Comparison of ENCODE assay signal across 14 mouse cellular contexts in genomic region chr5:7073936-7074631, GRCm38 (mm10).
A peak's percentile ranks its signal among the peaks of the same experiment; 100 is the strongest.
DNase-seq lines count a peak whose midpoint lies in the region; ATAC-seq lines count a peak whose summit lies in the region.
"Had no signal": no experiment of that assay in that cellular context is flagged by ENCODE, and none has a peak within 500 bp of the region (broad histone marks: within the 10 kb centered on the region; RNA-seq: fewer than 3 reads in every experiment).

No protein-coding gene starts in this region.

- H3K9ac ChIP-seq in hindbrain, embryonic 14.5 days, result no peak overlapping the region
- no peak overlapping the region for H3K9ac ChIP-seq in neural tube, embryonic 14.5 days (replicated peaks; ENCODE audit: low read depth, low read length)

- H3K4me3 ChIP-seq in hindbrain, embryonic 14.5 days (replicated peaks; ENCODE audit: low read length), result no peak overlapping the region
- H3K4me3 ChIP-seq in neural tube, embryonic 14.5 days (ENCODE audit: low read depth, low read length), result no peak overlapping the region

- no peaks in the 10 kb centered on the region for H3K36me3 ChIP-seq in hindbrain, embryonic 14.5 days (replicated peaks; ENCODE audit: control insufficient read depth, insufficient read depth)
- no peaks in the 10 kb centered on the region for H3K36me3 ChIP-seq in neural tube, embryonic 14.5 days (ENCODE audit: control insufficient read depth, insufficient read depth, low read length)

- no peaks in the 10 kb centered on the region for H3K9me3 ChIP-seq in hindbrain, embryonic 14.5 days (ENCODE audit: control insufficient read depth, low read length)
- H3K9me3 ChIP-seq in neural tube, embryonic 14.5 days (ENCODE audit: control insufficient read depth, low read length), result no peaks in the 10 kb centered on the region

- 17% methylated on average over 1 of the region's 1 CpGs for WGBS in hindbrain, embryonic 14.5 days
- WGBS in neural tube, embryonic 14.5 days, result 16% methylated on average over 1 of the region's 1 CpGs

- DNase-seq in layer of hippocampus, adult 9-11 months, result peak; percentile 5
- DNase-seq in layer of hippocampus, postnatal 36 days, result no peak
- peak; percentile 29 for DNase-seq in embryo, embryonic 10 days (ENCODE audit: low spot score)
- DNase-seq in hindbrain, embryonic 14.5 days (ENCODE audit: low spot score), result no peak
- no peak for DNase-seq in Muller cell, postnatal 12 days (ENCODE audit: inconsistent ontology term)
- DNase-seq in layer of hippocampus, postnatal 25 days (ENCODE audit: extremely low spot score in 1 of 2, low spot score in 1 of 2), result no peak
- DNase-seq: cerebellum, adult 2 months; heart, postnatal 14 days; kidney, postnatal 4 days; left cerebral cortex, postnatal 4 days; lung, adult 18-20 months; thymus, adult 2 months had no signal

- 0 out of 2 replicates have a peak, but pooled peaks have one; percentile 46 for ATAC-seq in hindbrain, embryonic 14.5 days (ENCODE audit: low FRiP score)
- peak; percentile 46; the same call in 1 of the 2 replicates for ATAC-seq in neural tube, embryonic 14.5 days (ENCODE audit: low read depth)

- no peak overlapping the region for H3K27ac ChIP-seq in hindbrain, embryonic 14.5 days
- H3K27ac ChIP-seq in neural tube, embryonic 14.5 days (ENCODE audit: low read depth, low read length), result no peak overlapping the region

- H3K4me2 ChIP-seq in hindbrain, embryonic 14.5 days (replicated peaks), result no peak overlapping the region
- H3K4me2 ChIP-seq in neural tube, embryonic 14.5 days (ENCODE audit: low read depth, low read length), result no peak overlapping the region
- H3K4me2 ChIP-seq: heart, embryonic 11.5 days had no signal

- no peaks in the 10 kb centered on the region for H3K27me3 ChIP-seq in hindbrain, embryonic 14.5 days (ENCODE audit: control insufficient read depth, insufficient read depth, low read length)
- no peaks in the 10 kb centered on the region for H3K27me3 ChIP-seq in neural tube, embryonic 14.5 days (ENCODE audit: control insufficient read depth, insufficient read depth, low read length)

- H3K4me1 ChIP-seq in hindbrain, embryonic 14.5 days (replicated peaks; ENCODE audit: control insufficient read depth, insufficient read depth, low read length), result no peaks in the 10 kb centered on the region
- no peaks in the 10 kb centered on the region for H3K4me1 ChIP-seq in neural tube, embryonic 14.5 days (ENCODE audit: control insufficient read depth, insufficient read depth, low read length)

Comparison
In these comparisons a context has a peak if more than half of its experiments do, and no peak if none do; other contexts are left out.
1. DNase-seq: peak in layer of hippocampus, adult 9-11 months (single experiment) and embryo, embryonic 10 days (single experiment); none in layer of hippocampus, postnatal 36 days (0 of 2), hindbrain, embryonic 14.5 days (single experiment), Muller cell, postnatal 12 days (single experiment) and layer of hippocampus, postnatal 25 days (0 of 2).